Mouse (Mus musculus): ENCODE measurements around the gene Klf8. TPM values are rescaled to one million over a fixed set of nuclear protein-coding genes. Genes with fewer than 3 reads are reported as not detected.
"Not testable (repeated sequence)": the region's sequence is repeated elsewhere in the genome, so short reads cannot be mapped to it uniquely, and the experiment has no call there.

Klf8 gene
- polyA plus RNA-seq, 1 experiment = 0.20 TPM

GRCm38 (mm10) chrX:153255504-153255903, 18.2 kb downstream of the Klf8 start:
- Histone ChIP-seq H3K4me3 (ENCODE audit: low read depth, low read length) (no peak overlapping the region), H3K27me3 (ENCODE audit: control insufficient read depth, insufficient read depth, low read length) (no peaks in the 10 kb centered on the region), H3K27ac (ENCODE audit: insufficient read depth, low read depth, low read length) (no peak overlapping the region), H3K4me1 (ENCODE audit: control insufficient read depth, insufficient read depth, insufficient read length, low read length) (no peaks in the 10 kb centered on the region), H3K36me3 (ENCODE audit: control insufficient read depth, insufficient read depth, low read length) (no peaks in the 10 kb centered on the region)
- no peak for TF ChIP-seq POLR2A (IDR thresholded peaks at IDR 0.05; ENCODE audit: low read depth, low read length)
- no peak for TF ChIP-seq CTCF (IDR thresholded peaks at IDR 0.05; ENCODE audit: extremely low read depth, insufficient read length, insufficient replicate concordance, low read depth, low read length)
- WGBS = 32% methylated on average over 2 of the region's 2 CpGs

- H3K4me3 ChIP-seq (ENCODE audit: low read depth, low read length) = no peak overlapping the region
- no peaks in the 10 kb centered on the region for H3K4me1 ChIP-seq (ENCODE audit: control insufficient read depth, insufficient read depth, insufficient read length, low read length)
- no peaks in the 10 kb centered on the region for H3K27me3 ChIP-seq (ENCODE audit: control insufficient read depth, insufficient read depth, low read length)
- no peaks in the 10 kb centered on the region for H3K36me3 ChIP-seq (ENCODE audit: control insufficient read depth, insufficient read depth, low read length)
- H3K27ac ChIP-seq (ENCODE audit: insufficient read depth, low read depth, low read length) = no peak overlapping the region
- 78% methylated on average over 2 of the region's 2 CpGs for WGBS
- TF ChIP-seq CTCF (IDR thresholded peaks at IDR 0.05; ENCODE audit: extremely low read depth, insufficient read length, insufficient replicate concordance, low read depth, low read length) (no peak), POLR2A (IDR thresholded peaks at IDR 0.05; ENCODE audit: low read depth, low read length) (no peak)
Measured at GRCm38 (mm10) chrX:153282185-153282584, 44.9 kb downstream of the Klf8 start.

- H3K4me3 ChIP-seq (ENCODE audit: low read depth, low read length) = no peak overlapping the region
- no peak overlapping the region for H3K27ac ChIP-seq (ENCODE audit: insufficient read depth, low read depth, low read length)
- 39% methylated on average over 4 of the region's 4 CpGs for WGBS
- no peaks in the 10 kb centered on the region for H3K4me1 ChIP-seq (ENCODE audit: control insufficient read depth, insufficient read depth, insufficient read length, low read length)
- no peaks in the 10 kb centered on the region for H3K27me3 ChIP-seq (ENCODE audit: control insufficient read depth, insufficient read depth, low read length)
- no peaks in the 10 kb centered on the region for H3K36me3 ChIP-seq (ENCODE audit: control insufficient read depth, insufficient read depth, low read length)
- no peak for TF ChIP-seq CTCF (IDR thresholded peaks at IDR 0.05; ENCODE audit: extremely low read depth, insufficient read length, insufficient replicate concordance, low read depth, low read length)
Measured at GRCm38 (mm10) chrX:153311356-153311755, 74.1 kb downstream of the Klf8 start.

- 39% methylated on average over 3 of the region's 3 CpGs for WGBS
- no peak overlapping the region for H3K4me3 ChIP-seq (ENCODE audit: low read depth, low read length)
- no peaks in the 10 kb centered on the region for H3K4me1 ChIP-seq (ENCODE audit: control insufficient read depth, insufficient read depth, insufficient read length, low read length)
- no peak overlapping the region for H3K27ac ChIP-seq (ENCODE audit: insufficient read depth, low read depth, low read length)
- TF ChIP-seq CTCF (IDR thresholded peaks at IDR 0.05; ENCODE audit: extremely low read depth, insufficient read length, insufficient replicate concordance, low read depth, low read length) = no peak
- TF ChIP-seq POLR2A (IDR thresholded peaks at IDR 0.05; ENCODE audit: low read depth, low read length) = no peak
- no peaks in the 10 kb centered on the region for H3K36me3 ChIP-seq (ENCODE audit: control insufficient read depth, insufficient read depth, low read length)
- H3K27me3 ChIP-seq (ENCODE audit: control insufficient read depth, insufficient read depth, low read length) = no peaks in the 10 kb centered on the region
Measured at GRCm38 (mm10) chrX:153323105-153323504, 85.8 kb downstream of the Klf8 start.

- not testable (repeated sequence) for H3K4me1 ChIP-seq (ENCODE audit: control insufficient read depth, insufficient read depth, insufficient read length, low read length); H3K27me3 ChIP-seq (ENCODE audit: control insufficient read depth, insufficient read depth, low read length); H3K4me3 ChIP-seq (ENCODE audit: low read depth, low read length); H3K27ac ChIP-seq (ENCODE audit: insufficient read depth, low read depth, low read length); H3K36me3 ChIP-seq (ENCODE audit: control insufficient read depth, insufficient read depth, low read length)
- 70% methylated on average over 3 of the region's 3 CpGs for WGBS
Measured at GRCm38 (mm10) chrX:153334140-153334539, 96.9 kb downstream of the Klf8 start.

- WGBS = 10% methylated on average over 43 of the region's 43 CpGs
- H3K27ac ChIP-seq (ENCODE audit: insufficient read depth, low read depth, low read length) = no peak overlapping the region
- peaks cover 4% of the 10 kb centered on the region; the same call in 1 of the 2 replicates for H3K4me1 ChIP-seq (ENCODE audit: control insufficient read depth, insufficient read depth, insufficient read length, low read length)
- peak overlapping the region; percentile 67 for H3K4me3 ChIP-seq (ENCODE audit: low read depth, low read length)
- no peak for TF ChIP-seq CTCF (IDR thresholded peaks at IDR 0.05; ENCODE audit: extremely low read depth, insufficient read length, insufficient replicate concordance, low read depth, low read length)
- no peak for TF ChIP-seq POLR2A (IDR thresholded peaks at IDR 0.05; ENCODE audit: low read depth, low read length)
- no peaks in the 10 kb centered on the region; the same call in 1 of the 2 replicates for H3K27me3 ChIP-seq (ENCODE audit: control insufficient read depth, insufficient read depth, low read length)
- no peaks in the 10 kb centered on the region for H3K36me3 ChIP-seq (ENCODE audit: control insufficient read depth, insufficient read depth, low read length)
Measured at GRCm38 (mm10) chrX:153359331-153360215, 122.3 kb downstream of the Klf8 start.

- no peaks in the 10 kb centered on the region for H3K36me3 ChIP-seq (ENCODE audit: control insufficient read depth, insufficient read depth, low read length)
- peak overlapping the region; percentile 67 for H3K4me3 ChIP-seq (ENCODE audit: low read depth, low read length)
- peaks cover 4% of the 10 kb centered on the region; the same call in 1 of the 2 replicates for H3K4me1 ChIP-seq (ENCODE audit: control insufficient read depth, insufficient read depth, insufficient read length, low read length)
- H3K27ac ChIP-seq (ENCODE audit: insufficient read depth, low read depth, low read length) = no peak overlapping the region
- H3K27me3 ChIP-seq (ENCODE audit: control insufficient read depth, insufficient read depth, low read length) = no peaks in the 10 kb centered on the region; the same call in 1 of the 2 replicates
- WGBS = 18% methylated on average over 15 of the region's 15 CpGs
- TF ChIP-seq CTCF (IDR thresholded peaks at IDR 0.05; ENCODE audit: extremely low read depth, insufficient read length, insufficient replicate concordance, low read depth, low read length) (no peak), POLR2A (IDR thresholded peaks at IDR 0.05; ENCODE audit: low read depth, low read length) (no peak)
Measured at GRCm38 (mm10) chrX:153360216-153360590, 122.9 kb downstream of the Klf8 start.
